Mouse (Mus musculus) testis, adult 2 months (tissue): ENCODE measurements around the gene Zfhx3.

Experiments used
- CTCF ChIP-seq: fragments of 200-500 bp; IDR thresholded peaks from 2 replicates; pipeline ENCODE4 v1.5.1; 2012; ENCODE audit warnings: low read depth, mild to moderate bottlenecking, inconsistent platforms, low read length, moderate library complexity; ENCODE audit not compliant: control insufficient read depth, insufficient read depth, insufficient replicate concordance
- POLR2A ChIP-seq: fragments of 200-500 bp; IDR thresholded peaks from 2 replicates; pipeline ENCODE4 v1.6.1; 2012; ENCODE audit warnings: low read depth, mild to moderate bottlenecking, inconsistent platforms, low read length, moderate library complexity; ENCODE audit not compliant: control insufficient read depth

- TF ChIP-seq CTCF, result no peak
- no peak for TF ChIP-seq POLR2A
Observed at GRCm38 (mm10) chr8:108819826-108820225, 877.4 kb downstream of the Zfhx3 start.
